Mouse (Mus musculus) ovary, adult 18-20 months (tissue): ENCODE data around the gene Rasal2.

Experiments
- DNase-seq: peaks from one replicate; pipeline ENCODE4 v3.0.0; 2022; ENCODE audit warnings: low spot score, mixed read lengths

The Rasal2 gene

GRCm38 (mm10) chr1:157439973-157440641 lies 27.7 kb upstream of the Rasal2 start:
- DNase-seq = no peak

DNA sequence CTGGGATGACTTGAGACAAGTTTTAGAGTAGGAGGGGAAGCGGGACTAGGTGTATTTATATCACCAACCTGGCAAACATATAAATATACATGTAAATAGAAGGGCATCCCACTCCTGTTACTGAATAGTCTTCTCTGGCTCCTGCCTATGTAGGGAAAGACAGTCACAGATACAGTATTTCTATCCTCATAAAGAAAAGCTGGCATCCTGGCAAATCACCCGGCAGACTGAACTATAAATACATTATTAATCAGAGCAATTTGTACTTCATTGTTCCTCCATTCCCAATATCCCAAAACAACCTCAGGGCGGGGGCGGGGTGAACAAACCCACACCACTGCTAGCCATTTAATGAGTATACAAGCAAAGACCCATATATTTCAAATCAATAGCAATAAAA lies 26.7 kb upstream of the Rasal2 start:
- DNase-seq = no peak

- no peak for DNase-seq
Observed at GRCm38 (mm10) chr1:157438290-157438689, 25.9 kb upstream of the Rasal2 start.

DNA sequence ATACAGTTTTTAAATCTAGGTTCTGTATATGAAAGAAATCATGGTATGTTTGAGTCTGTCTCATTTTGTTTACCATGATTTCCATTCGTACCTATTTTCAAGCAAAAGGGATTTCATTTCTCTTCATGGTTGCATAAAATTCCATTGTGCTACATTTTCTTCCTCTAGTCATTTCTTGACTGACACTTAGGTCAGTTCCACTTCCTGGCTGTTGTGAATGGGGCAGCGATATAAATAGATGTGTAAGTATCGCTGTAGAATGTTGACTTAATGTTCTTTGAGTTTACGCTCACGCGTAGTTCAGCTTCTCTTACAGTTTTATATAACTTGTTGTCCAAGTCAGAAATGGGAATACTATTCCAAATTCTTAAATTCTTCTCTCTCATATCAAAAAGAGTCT lies 23.5 kb upstream of the Rasal2 start:
- no peak for DNase-seq

DNA sequence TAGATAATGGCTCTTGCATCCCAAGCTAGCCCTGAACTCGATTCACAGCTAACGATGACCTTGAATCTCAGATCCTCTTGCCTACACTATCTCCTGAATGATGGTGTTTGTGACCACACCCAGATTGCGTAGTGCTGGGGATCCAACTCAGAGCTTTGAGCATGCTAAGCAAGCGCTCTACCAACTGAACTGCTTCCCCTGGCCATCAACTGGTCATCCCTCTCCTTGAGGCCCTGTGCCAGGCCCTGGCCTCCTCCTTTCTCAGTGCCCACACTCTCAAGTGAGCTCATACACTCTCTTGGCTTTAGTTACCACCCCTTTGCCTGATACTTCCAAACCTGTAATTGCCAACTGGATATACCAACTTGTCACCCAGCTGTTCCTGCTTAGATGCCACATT lies 22.0 kb upstream of the Rasal2 start:
- no peak for DNase-seq

GRCm38 (mm10) chr1:157433316-157433715 lies 20.9 kb upstream of the Rasal2 start:
- DNase-seq = no peak

DNA sequence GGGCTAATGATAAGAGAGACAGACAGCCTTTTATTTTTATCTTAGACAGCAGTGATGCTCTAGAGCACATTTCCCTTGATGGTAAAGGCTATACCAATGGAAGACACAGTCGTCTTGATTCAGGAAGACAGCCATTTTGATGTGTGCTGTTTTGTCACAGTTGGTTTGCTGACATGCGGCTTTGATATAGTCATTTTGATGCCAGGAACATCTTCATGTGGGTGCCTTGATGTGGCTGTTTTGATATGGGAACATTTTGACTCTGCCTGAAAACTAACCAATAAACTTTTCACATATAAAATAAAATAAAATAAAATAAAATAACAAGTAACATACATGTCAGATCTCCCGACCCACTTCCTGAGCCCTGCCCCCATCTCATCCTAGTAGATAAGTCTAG lies 16.0 kb upstream of the Rasal2 start:
- DNase-seq = no peak

- no peak for DNase-seq
Observed at GRCm38 (mm10) chr1:157427604-157428003, 15.2 kb upstream of the Rasal2 start.

- DNase-seq = no peak
Observed at GRCm38 (mm10) chr1:157426933-157427332, 14.5 kb upstream of the Rasal2 start.

DNA sequence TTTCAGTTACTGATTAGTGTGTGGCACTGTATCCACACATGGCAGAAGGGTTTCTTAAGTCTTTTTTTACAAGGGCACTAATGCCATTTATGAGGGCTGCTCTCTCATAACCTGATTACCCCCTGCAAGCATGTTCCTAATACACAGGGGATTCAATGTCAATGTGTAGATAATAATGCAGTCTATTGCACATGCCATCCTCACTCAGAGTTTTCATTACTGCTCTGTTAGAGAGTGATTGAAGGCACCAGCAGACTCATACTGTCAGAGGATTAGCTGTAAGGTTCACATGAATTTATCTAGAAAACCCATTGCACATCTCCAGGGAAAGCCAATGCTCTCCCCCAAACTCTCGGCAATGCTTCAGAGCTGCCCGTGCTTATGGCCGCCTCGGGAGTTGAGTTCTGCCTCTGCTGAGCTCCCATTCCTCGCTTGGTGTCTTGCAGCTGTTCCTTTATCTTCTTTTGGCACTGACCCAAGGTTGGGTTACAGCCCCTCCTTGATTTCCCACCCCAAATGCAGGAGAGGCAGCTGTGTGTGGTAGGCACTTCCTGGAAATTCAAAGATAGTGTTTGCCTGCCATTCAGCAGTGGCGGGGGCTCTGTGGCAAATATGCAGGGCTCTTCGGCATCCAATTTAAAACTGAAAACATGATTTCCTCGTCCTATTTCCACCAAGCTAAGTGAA lies 13.5 kb upstream of the Rasal2 start:
- no peak for DNase-seq

GRCm38 (mm10) chr1:157417861-157418260 lies 5.5 kb upstream of the Rasal2 start:
- no peak for DNase-seq

DNA sequence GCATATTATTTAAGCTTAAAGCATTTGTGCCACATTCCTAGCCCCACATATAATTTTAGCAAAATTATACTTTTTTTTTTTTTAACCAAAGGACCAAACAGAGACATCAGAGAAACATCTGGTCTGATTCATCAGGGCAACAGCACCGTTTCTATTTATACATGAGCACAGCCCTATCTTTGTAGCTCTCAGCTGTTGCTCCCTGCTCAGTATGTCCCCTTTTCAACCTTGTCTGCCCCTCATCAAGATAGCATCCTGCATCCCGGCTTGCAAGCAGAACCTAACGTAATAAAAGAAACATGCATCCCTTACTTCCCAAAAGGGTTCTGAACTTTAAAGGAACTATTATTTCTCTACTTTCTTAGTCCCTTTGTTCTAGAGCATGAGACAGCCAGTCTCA lies 5.0 kb upstream of the Rasal2 start:
- DNase-seq = no peak

GRCm38 (mm10) chr1:157416628-157417027 lies 4.2 kb upstream of the Rasal2 start:
- DNase-seq = no peak

GRCm38 (mm10) chr1:157415771-157416170 lies 3.4 kb upstream of the Rasal2 start:
- no peak for DNase-seq

GRCm38 (mm10) chr1:157411711-157412380 lies 549 bp downstream of the Rasal2 start:
- DNase-seq = peak; percentile 43

DNA sequence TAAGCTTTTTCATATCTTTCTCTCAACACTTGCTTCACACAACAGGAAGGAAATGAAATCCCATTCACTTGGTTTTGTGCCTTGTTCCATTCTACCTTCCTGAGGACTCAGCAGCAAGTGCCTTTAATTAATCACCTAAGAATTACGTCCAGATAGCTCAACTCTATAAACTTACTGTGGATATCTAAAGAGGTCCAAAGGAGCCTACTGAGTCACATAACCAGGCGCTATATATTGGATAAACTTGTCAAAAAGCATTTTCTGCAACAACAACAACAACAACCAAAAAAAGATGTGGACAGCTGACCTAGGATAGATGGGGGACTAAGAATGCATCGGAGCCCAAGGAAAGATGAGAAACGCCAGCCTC lies 1.1 kb downstream of the Rasal2 start:
- no peak for DNase-seq

DNA sequence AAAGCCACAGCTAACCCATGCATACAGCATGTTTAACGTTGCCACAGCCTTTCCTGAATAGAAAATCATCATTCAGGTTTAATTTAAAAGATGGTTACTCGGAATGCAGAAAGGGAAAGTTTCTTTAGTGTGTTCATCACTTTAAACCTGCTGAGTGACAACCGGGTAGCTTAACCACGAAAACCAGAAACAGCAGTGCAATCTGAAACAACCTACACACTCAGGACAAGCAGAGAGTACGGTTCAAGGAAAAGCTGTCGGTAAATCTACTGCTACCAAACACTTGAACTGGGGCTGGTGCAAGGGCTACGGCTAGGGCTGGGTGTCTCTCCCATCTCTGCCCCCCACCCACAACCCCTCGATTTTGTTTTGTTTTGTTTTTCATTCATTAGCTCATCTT lies 1.5 kb downstream of the Rasal2 start:
- DNase-seq = no peak

- DNase-seq = no peak
Observed at GRCm38 (mm10) chr1:157409648-157410047, 2.7 kb downstream of the Rasal2 start.

DNA sequence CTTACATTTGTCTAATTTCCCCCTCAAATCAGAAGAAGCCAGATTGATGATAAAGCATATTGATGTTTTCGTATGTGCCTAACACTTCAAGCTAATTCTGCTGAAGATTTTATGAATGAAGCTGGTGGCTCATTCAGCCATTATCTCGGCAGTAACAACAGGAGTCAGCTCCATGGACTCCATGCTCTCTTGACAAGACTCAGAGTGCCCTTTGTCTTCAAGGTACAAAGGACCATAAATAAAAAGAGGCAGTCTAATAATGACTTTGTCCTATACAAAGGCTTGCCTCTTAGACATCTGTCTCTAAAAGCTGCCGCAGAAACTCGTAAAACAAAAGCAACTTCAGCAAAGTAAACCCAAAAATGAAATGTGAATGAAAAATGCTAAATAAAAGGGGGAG lies 24.4 kb downstream of the Rasal2 start:
- no peak for DNase-seq

- no peak for DNase-seq
Observed at GRCm38 (mm10) chr1:157380694-157381093, 31.7 kb downstream of the Rasal2 start.

DNA sequence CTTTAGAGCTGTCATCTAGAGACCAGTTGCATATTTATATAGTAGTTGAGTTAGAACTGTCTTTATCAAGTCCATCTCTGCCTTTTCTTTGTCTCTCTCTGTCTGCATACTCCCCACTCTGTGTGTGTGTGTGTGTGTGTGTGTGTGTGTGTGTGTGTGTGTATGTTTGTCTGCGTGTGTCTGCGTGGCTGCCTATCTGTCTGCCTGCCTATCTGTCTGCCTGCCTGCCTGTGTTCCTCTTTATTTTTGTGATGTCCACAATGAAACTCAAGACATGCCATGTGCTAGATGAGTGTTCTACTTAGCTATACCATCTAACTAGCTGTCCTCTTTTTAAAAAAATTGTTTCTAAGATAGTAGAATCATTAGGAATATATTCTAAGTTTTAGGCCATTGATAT lies 42.0 kb downstream of the Rasal2 start:
- DNase-seq = no peak

GRCm38 (mm10) chr1:157368316-157368715 lies 44.1 kb downstream of the Rasal2 start:
- DNase-seq = no peak

GRCm38 (mm10) chr1:157346661-157347060 lies 65.7 kb downstream of the Rasal2 start:
- DNase-seq = no peak
